Mouse (Mus musculus) heart, postnatal 0 days (tissue): ENCODE results near the gene Apoh.

Source experiments
- CTCF ChIP-seq: IDR thresholded peaks from 2 replicates; pipeline ENCODE4 v1.5.1; 2016; ENCODE audit warnings: antibody characterized with exemption, control low read depth, low read depth
- EP300 ChIP-seq: IDR thresholded peaks from 2 replicates; pipeline ENCODE4 v1.6.1; 2016; ENCODE audit warnings: antibody characterized with exemption, low read depth

- no peak for TF ChIP-seq CTCF
- TF ChIP-seq EP300, result no peak
Observed at GRCm38 (mm10) chr11:108424111-108424510, 81.0 kb downstream of the Apoh start.
